Mouse (Mus musculus): ENCODE data around the gene Ces1b. TPM values are rescaled to one million over a fixed set of nuclear protein-coding genes. Genes with fewer than 3 reads are reported as not detected.

The Ces1b gene
- polyA plus RNA-seq, 2 experiments: not detected

DNA sequence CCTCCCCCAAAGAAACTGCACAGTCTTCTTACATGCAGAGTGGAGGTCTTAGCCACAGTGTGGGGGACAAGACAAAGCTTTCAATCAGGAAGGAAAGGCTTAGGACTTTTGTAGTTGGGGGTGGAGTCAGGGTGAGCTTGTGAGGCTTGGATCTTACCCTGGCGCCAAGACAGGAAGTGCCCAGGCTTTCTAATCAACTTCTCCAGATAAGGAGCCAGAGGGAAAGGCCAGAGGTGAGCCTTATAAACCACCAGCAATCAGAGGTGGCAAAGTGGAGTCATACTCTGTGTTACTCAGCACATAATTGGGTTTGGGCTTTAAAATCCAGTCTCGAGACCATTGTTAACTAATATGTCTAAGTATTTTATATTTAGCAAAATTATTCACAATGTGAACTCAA lies 24.6 kb downstream of the Ces1b start:
- no peak for TF ChIP-seq EP300 (IDR thresholded peaks at IDR 0.05; ENCODE audit: low read depth)
- TF ChIP-seq CTCF (IDR thresholded peaks at IDR 0.05; ENCODE audit: low read depth): no peak
- whole genome bisulfite sequencing (ENCODE audit: insufficient replicate concordance): 14% methylated on average over 2 of the region's 2 CpGs

DNA sequence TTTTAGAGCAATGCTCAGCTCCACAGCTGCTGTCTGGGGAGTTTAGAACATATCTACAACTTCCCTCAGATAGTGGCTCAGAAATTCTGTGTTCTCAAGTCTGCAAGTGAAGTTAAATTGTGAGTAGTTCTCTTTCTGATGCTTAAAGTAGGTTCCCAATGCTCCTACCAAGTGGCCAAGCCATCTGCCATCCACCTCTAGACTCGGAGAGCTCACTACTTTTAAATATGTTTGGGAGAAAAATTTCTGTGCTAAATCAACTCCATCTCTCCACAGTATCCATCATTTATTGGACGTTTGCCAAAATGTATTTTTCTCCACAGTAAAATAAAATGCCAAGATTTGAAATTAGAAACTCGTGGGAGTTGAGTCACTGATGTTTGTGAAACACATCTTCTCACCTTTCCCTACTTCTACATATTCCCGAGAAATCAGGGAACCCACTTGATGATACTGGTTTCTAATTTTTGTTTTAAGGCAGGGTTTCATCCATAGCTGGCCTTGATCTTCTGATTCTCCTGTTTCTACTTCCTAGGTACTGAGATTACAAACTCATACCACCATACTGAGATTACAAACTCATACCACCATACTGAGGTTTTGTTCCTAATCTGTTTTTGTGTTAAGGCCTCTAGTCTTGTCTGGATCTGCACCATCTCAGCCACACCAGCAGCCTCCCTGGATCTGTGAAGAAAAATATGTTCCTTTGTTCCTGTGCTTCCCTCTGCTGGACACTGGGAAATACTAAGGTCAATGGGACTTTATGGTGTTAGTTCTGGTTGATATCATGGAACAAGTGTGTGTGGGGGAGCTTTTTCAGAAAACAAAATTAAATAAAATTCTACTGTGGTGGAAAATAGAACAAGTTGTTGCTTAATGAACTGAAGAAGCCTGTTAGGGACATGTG lies 31.1 kb downstream of the Ces1b start:
- DNase-seq (ENCODE audit: low read depth in 3 of 3, low spot score in 3 of 3) (no peak), ATAC-seq (ENCODE audit: insufficient read depth) (no peak)
- H3K9ac ChIP-seq (replicated peaks): no peak overlapping the region
- no peak overlapping the region for H3K4me2 ChIP-seq (ENCODE audit: low read depth)
- no peaks in the 10 kb centered on the region for H3K27me3 ChIP-seq (ENCODE audit: control insufficient read depth, insufficient read depth, low read length)
- H3K4me1 ChIP-seq (replicated peaks; ENCODE audit: control insufficient read depth in 2 of 2, insufficient read depth in 2 of 2, low read length in 1 of 2): no peaks in the 10 kb centered on the region
- TF ChIP-seq EP300 (IDR thresholded peaks at IDR 0.05; ENCODE audit: low read depth): no peak
- no peak for TF ChIP-seq CTCF (IDR thresholded peaks at IDR 0.05; ENCODE audit: low read depth)
- WGBS (ENCODE audit: insufficient replicate concordance): 33% methylated on average over 4 of the region's 4 CpGs
- H3K9me3 ChIP-seq (ENCODE audit: control insufficient read depth, low read length): no peaks in the 10 kb centered on the region
- no peaks in the 10 kb centered on the region for H3K36me3 ChIP-seq (replicated peaks; ENCODE audit: control insufficient read depth, insufficient read depth, low read depth)
- H3K4me3 ChIP-seq (ENCODE audit: insufficient read depth in 1 of 2, low read depth in 2 of 2, low read length in 2 of 2): no peak overlapping the region
- H3K27ac ChIP-seq: no peak overlapping the region

More for the DNA sequence above, 24.6 kb downstream of the Ces1b start:
- no peaks in the 10 kb centered on the region for H3K4me1 ChIP-seq (replicated peaks; ENCODE audit: control insufficient read depth in 2 of 2, insufficient read depth in 2 of 2, low read length in 1 of 2)
- H3K4me3 ChIP-seq (ENCODE audit: insufficient read depth in 1 of 2, low read depth in 2 of 2, low read length in 2 of 2): no peak overlapping the region
- H3K9me3 ChIP-seq (ENCODE audit: control insufficient read depth, low read length): no peaks in the 10 kb centered on the region
- no peak for DNase-seq (ENCODE audit: low read depth in 3 of 3, low spot score in 3 of 3)
- H3K27ac ChIP-seq: no peak overlapping the region
- H3K36me3 ChIP-seq (replicated peaks; ENCODE audit: control insufficient read depth, insufficient read depth, low read depth): no peaks in the 10 kb centered on the region
- no peak for ATAC-seq (ENCODE audit: insufficient read depth)
- H3K9ac ChIP-seq (replicated peaks): no peak overlapping the region
- H3K4me2 ChIP-seq (ENCODE audit: low read depth): no peak overlapping the region
- no peaks in the 10 kb centered on the region for H3K27me3 ChIP-seq (ENCODE audit: control insufficient read depth, insufficient read depth, low read length)

DNA sequence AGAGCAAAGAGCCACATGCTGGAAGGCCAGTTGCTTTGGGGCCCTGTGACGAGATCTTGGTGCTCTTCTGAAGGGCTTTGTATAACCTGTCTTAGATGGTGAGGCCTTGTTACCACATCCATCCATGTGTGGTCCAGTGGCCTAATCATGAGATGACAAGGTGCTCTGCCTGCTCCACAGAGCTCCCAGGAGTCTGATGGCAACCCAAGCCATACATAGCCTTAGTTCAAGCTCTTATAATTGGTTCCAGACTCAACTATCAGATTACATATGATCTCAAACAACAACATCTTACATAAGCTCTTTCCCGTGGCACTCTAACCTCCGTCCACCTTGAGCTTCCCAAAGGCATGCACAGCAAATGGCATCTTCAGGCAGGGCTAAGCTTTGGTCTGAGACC lies 31.7 kb downstream of the Ces1b start, which contains the start of gene Ces1a:
Ces1a (minus strand) TSS at position 101 of the 400 bp plus-strand sequence.
- Histone ChIP-seq H3K36me3 (replicated peaks; ENCODE audit: control insufficient read depth, insufficient read depth, low read depth) (no peaks in the 10 kb centered on the region), H3K9ac (replicated peaks) (no peak within 1 kb of the TSS), H3K4me3 (ENCODE audit: insufficient read depth in 1 of 2, low read depth in 2 of 2, low read length in 2 of 2) (no peak within 1 kb of the TSS), H3K4me1 (replicated peaks; ENCODE audit: control insufficient read depth in 2 of 2, insufficient read depth in 2 of 2, low read length in 1 of 2) (no peaks in the 10 kb centered on the region), H3K27me3 (ENCODE audit: control insufficient read depth, insufficient read depth, low read length) (no peaks in the 10 kb centered on the region), H3K9me3 (ENCODE audit: control insufficient read depth, low read length) (no peaks in the 10 kb centered on the region), H3K27ac (no peak within 1 kb of the TSS), H3K4me2 (ENCODE audit: low read depth) (no peak within 1 kb of the TSS)
- 61% methylated on average over 3 of the region's 3 CpGs for WGBS (ENCODE audit: insufficient replicate concordance)
- ATAC-seq (ENCODE audit: insufficient read depth): no peak
- no peak for TF ChIP-seq EP300 (IDR thresholded peaks at IDR 0.05; ENCODE audit: low read depth)
- no peak for TF ChIP-seq CTCF (IDR thresholded peaks at IDR 0.05; ENCODE audit: low read depth)
- DNase-seq (ENCODE audit: low read depth in 3 of 3, low spot score in 3 of 3): no peak

DNA sequence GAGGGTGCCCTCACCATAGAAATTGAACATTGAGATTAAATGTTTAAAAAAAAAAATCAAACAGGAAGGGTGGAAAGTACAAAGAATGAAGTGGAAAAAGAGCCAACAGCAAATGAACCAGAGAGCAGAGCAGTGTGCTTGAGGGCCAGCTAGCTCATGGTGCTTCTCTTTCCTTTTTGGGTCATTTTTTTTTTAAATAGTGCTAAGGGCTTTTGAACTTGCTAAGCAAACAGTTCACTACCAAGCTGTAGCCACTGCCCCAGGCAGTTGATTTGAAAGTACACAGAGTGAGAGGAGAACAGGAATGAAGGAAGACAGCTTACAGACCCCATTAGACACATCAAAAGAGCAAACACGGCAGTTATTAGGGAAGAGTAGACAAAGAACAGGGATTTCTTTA lies 36.7 kb downstream of the Ces1b start:
- no peaks in the 10 kb centered on the region for H3K4me1 ChIP-seq (replicated peaks; ENCODE audit: control insufficient read depth in 2 of 2, insufficient read depth in 2 of 2, low read length in 1 of 2)
- no peaks in the 10 kb centered on the region for H3K36me3 ChIP-seq (replicated peaks; ENCODE audit: control insufficient read depth, insufficient read depth, low read depth)
- no peak overlapping the region for H3K4me3 ChIP-seq (ENCODE audit: insufficient read depth in 1 of 2, low read depth in 2 of 2, low read length in 2 of 2)
- H3K9me3 ChIP-seq (ENCODE audit: control insufficient read depth, low read length): no peaks in the 10 kb centered on the region
- no peaks in the 10 kb centered on the region for H3K27me3 ChIP-seq (ENCODE audit: control insufficient read depth, insufficient read depth, low read length)
- no peak overlapping the region for H3K4me2 ChIP-seq (ENCODE audit: low read depth)
- H3K9ac ChIP-seq (replicated peaks): no peak overlapping the region
- DNase-seq (ENCODE audit: low read depth in 3 of 3, low spot score in 3 of 3): no peak
- 54% methylated on average over 1 of the region's 1 CpGs for WGBS (ENCODE audit: insufficient replicate concordance)
- TF ChIP-seq EP300 (IDR thresholded peaks at IDR 0.05; ENCODE audit: low read depth) (no peak), CTCF (IDR thresholded peaks at IDR 0.05; ENCODE audit: low read depth) (no peak)
- no peak overlapping the region for H3K27ac ChIP-seq
- no peak for ATAC-seq (ENCODE audit: insufficient read depth)

DNA sequence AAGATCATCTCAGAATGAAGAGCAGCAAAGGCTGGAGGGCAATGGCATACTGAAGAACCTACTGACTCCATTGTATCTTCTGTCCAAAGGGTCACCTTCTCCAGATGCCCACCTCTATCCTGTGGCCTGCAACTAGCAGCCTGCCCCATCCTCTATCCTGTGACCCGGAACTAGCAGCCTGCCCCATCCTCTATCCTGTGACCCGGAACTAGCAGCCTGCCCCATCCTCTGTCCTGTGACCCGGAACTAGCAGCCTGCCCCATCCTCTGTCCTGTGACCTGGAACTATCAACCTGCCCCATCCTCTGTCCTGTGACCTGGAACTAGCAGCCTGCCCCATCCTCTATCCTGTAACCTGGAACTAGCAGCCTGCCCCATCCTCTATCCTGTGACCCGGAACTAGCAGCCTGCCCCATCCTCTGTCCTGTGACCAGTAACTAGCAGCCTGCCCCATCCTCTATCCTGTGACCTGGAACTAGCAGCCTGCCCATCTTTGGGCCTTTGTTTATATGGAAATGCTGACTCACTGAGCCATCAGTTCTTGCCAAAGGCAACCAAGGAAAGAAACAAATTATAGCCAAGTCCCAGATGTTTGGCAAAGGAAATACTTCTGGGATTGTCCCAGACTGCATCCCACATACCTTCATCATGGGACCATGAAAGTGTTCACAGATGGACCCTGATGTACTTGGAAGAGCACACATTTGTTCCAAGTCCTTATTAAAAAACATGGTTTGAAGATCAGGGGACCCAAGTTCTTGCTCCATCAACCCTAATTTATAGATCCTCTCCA lies 38.8 kb downstream of the Ces1b start:
- Histone ChIP-seq H3K27me3 (ENCODE audit: control insufficient read depth, insufficient read depth, low read length) (no peaks in the 10 kb centered on the region), H3K4me2 (ENCODE audit: low read depth) (no peak overlapping the region), H3K4me3 (ENCODE audit: insufficient read depth in 1 of 2, low read depth in 2 of 2, low read length in 2 of 2) (no peak overlapping the region), H3K36me3 (replicated peaks; ENCODE audit: control insufficient read depth, insufficient read depth, low read depth) (no peaks in the 10 kb centered on the region), H3K9me3 (ENCODE audit: control insufficient read depth, low read length) (no peaks in the 10 kb centered on the region), H3K9ac (replicated peaks) (no peak overlapping the region), H3K27ac (no peak overlapping the region), H3K4me1 (replicated peaks; ENCODE audit: control insufficient read depth in 2 of 2, insufficient read depth in 2 of 2, low read length in 1 of 2) (no peaks in the 10 kb centered on the region)
- no peak for DNase-seq (ENCODE audit: low read depth in 3 of 3, low spot score in 3 of 3)
- ATAC-seq (ENCODE audit: insufficient read depth): no peak
- WGBS (ENCODE audit: insufficient replicate concordance): 46% methylated on average over 4 of the region's 4 CpGs
- TF ChIP-seq EP300 (IDR thresholded peaks at IDR 0.05; ENCODE audit: low read depth) (no peak), CTCF (IDR thresholded peaks at IDR 0.05; ENCODE audit: low read depth) (no peak)
